Mouse (Mus musculus) kidney, embryonic 15.5 days (tissue): ENCODE data around the gene Tmem200a. TPM values are rescaled to one million over a fixed set of nuclear protein-coding genes. Genes with fewer than 3 reads are reported as not detected.
"Not testable (repeated sequence)": the region's sequence is repeated elsewhere in the genome, so short reads cannot be mapped to it uniquely, and the experiment has no call there.

Source experiments
- ATAC-seq: fragments of 200-750 bp; cut with Nextera tagmentation; replicated peaks from 2 replicates; pipeline ENCODE4 v1.8.0; 2017; ENCODE audit warnings: moderate TSS enrichment; ENCODE audit not compliant: low FRiP score
- H3K27ac ChIP-seq: fragments of 300-500 bp; sonication (generic); 2 replicates; pipeline ENCODE4 v1.5.1; 2015; ENCODE audit warnings: mild to moderate bottlenecking, inconsistent platforms
- H3K27me3 ChIP-seq: fragments of 300-500 bp; sonication (generic); 2 replicates; pipeline ENCODE4 v1.6.1; 2015; ENCODE audit warnings: inconsistent platforms
- H3K36me3 ChIP-seq: fragments of 300-500 bp; sonication (generic); 2 replicates; pipeline ENCODE4 v1.6.1; 2015; ENCODE audit warnings: inconsistent platforms
- H3K4me1 ChIP-seq: fragments of 300-500 bp; sonication (generic); 2 replicates; pipeline ENCODE4 v1.6.1; 2015; ENCODE audit warnings: inconsistent platforms
- H3K4me2 ChIP-seq: fragments of 300-500 bp; sonication (generic); 2 replicates; pipeline ENCODE4 v1.6.1; 2015; ENCODE audit warnings: moderate library complexity, mild to moderate bottlenecking, inconsistent platforms
- H3K4me3 ChIP-seq: fragments of 300-500 bp; sonication (generic); replicated peaks from 2 replicates; pipeline ENCODE4 v1.5.1; 2015; ENCODE audit warnings: mild to moderate bottlenecking, inconsistent platforms
- H3K9ac ChIP-seq: fragments of 300-500 bp; sonication (generic); 2 replicates; pipeline ENCODE4 v1.6.1; 2015; ENCODE audit warnings: mild to moderate bottlenecking, inconsistent platforms
- H3K9me3 ChIP-seq: fragments of 300-500 bp; sonication (generic); replicated peaks from 2 replicates; pipeline ENCODE4 v1.6.1; 2016; ENCODE audit warnings: inconsistent platforms
- WGBS: fragments of 180-500 bp; shearing (Covaris S2); methylation state at CpG from one replicate; pipeline ENCODE4 v1.1.7; 2015; ENCODE audit warnings: mixed read lengths; 5-methylcytosine and 5-hydroxymethylcytosine counted together
- polyA plus RNA-seq: library from polyadenylated mRNA; unstranded; fragments of >200 nt; fragmentation: Nextera tagmentation; extraction: Ambion mirVana; gene quantifications from 2 replicates; pipeline ENCODE4 v1.2.1, GENCODE M21; 2015

Tmem200a gene
- polyA plus RNA-seq, 1 experiment from 2014 or later: 5.0 TPM

DNA sequence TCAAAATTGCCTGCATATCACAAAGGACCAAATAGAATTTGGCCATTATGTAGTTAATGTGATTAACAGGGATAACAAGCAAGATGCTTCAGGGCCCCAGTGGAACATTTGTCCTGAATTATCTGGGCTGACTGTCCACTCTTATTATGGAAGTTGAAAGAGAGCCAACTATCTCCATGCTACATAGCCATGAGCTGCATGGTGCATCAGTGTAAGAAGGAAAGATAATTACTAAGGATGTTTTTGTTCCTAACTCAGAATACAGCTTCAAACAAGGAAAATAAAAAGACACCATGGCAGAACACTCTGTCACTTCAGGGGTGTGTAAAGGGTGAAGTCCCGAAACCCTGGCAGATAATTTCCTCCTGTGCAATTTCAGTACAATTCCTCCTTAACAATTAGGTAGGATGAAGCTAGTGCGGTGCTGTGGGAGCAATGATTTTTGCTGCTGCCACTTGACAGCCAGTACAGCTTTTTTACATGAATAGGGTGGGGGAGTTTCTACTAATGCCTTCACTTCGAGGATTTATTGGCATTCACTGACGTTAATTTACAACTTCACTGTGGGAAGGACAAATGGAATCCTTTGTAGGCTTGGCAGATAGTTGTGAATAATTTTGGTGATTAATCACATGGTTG is 158.1 kb downstream of the Tmem200a start:
- WGBS: 13% methylated on average over 4 of the region's 4 CpGs
- no peaks in the 10 kb centered on the region for H3K9me3 ChIP-seq
- no peak overlapping the region for H3K4me2 ChIP-seq
- H3K4me3 ChIP-seq: no peak overlapping the region
- ATAC-seq: 0 out of 2 replicates have a peak, but pooled peaks have one; percentile 9
- H3K27me3 ChIP-seq: no peaks in the 10 kb centered on the region
- no peak overlapping the region for H3K9ac ChIP-seq
- no peak overlapping the region for H3K27ac ChIP-seq
- no peaks in the 10 kb centered on the region for H3K36me3 ChIP-seq
- 0 out of 2 replicates have a peak, but pooled peaks cover 5% of the 10 kb centered on the region for H3K4me1 ChIP-seq

DNA sequence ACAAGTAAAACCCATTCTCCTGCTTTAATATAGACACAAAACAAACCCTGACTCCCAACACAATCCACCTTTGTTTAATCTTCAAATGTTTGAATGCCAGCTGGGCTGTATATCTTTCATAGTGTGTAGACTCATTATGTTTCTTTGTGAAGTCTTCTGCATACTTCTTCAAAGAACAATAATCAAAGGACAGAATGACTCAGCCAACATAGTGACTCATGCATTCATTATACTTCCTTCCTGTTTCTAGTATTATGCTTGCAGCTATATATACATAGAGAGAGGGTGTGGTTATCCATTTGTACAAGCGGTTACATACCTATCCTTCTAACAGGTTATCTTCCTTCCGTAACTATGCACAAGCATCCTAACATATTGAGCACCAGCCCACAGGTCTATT is 160.7 kb downstream of the Tmem200a start:
- Histone ChIP-seq H3K4me1 (0 out of 2 replicates have a peak, but pooled peaks cover 5% of the 10 kb centered on the region), H3K36me3 (no peaks in the 10 kb centered on the region), H3K4me3 (no peak overlapping the region), H3K9me3 (no peaks in the 10 kb centered on the region), H3K4me2 (no peak overlapping the region), H3K27me3 (no peaks in the 10 kb centered on the region), H3K27ac (no peak overlapping the region), H3K9ac (no peak overlapping the region)
- no peak for ATAC-seq
- WGBS: 74% methylated on average over 2 of the region's 2 CpGs

DNA sequence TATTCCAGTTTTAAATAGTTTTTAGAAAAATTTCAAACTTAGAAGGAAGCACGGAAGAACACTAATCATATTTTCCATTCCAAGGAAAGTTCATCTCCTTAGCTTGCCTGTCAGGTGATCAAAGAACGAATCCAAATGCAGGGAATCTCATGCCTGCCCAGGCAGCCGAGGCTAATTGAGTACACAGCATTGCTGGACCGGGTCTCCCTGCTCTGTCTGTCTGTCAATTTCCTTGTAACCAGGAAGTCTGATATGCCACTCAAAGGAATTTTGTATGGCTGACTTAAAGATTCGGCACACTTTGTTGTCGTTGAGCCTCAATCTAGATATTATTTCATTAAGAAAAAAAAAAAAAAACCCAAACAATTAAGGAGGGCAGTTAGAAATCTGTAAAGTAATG is 168.6 kb downstream of the Tmem200a start:
- H3K36me3 ChIP-seq: no peaks in the 10 kb centered on the region
- H3K9ac ChIP-seq: no peak overlapping the region
- whole genome bisulfite sequencing: 49% methylated on average over 6 of the region's 6 CpGs
- H3K9me3 ChIP-seq: no peaks in the 10 kb centered on the region
- H3K4me2 ChIP-seq: no peak overlapping the region
- no peak overlapping the region for H3K27ac ChIP-seq
- H3K4me3 ChIP-seq: no peak overlapping the region
- ATAC-seq: no peak
- H3K4me1 ChIP-seq: no peaks in the 10 kb centered on the region
- no peaks in the 10 kb centered on the region for H3K27me3 ChIP-seq

DNA sequence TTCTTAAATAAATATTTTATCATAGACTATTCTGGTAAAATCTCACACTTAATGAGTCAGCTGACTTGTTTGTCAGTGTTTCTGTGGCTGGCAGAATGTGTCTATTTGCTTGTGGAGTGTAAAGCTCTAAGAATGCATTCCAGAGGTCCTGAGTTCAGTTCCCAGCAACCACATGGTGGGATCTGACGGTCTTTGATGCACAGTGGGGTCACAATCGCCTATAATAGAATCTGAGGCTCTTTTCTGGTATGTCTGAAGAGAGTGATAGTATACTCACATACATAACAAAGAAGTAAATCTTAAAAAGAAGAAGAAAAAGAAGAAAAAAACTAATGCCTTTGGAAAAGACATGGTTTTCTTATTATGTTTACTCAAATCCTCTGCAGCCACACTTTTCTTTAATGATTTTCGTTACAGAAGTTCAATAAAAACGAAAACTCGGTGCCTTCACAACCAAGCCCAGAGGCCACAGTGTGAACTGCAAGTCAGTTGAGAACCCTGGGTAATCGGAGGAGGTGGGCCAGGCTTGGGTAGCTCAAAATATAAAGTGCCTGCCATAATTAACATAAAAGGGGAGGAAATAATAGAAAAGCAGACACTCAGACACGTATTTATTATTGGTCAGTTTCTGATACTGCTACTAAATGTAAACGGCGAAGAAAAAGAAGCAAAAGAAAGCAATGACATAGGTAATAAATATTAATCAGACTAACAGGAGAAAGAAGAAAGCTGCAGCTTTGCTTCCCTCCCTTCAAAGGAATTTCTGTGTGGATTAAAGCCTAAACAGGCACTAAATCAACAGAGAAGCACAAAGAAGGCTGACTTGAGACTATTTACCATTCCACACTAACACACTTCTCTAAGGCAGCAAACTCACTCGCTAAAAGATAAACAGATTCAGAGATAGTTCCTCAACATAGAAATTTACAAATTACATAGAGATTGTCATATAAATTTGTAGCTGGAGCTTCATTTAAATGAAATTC is 170.5 kb downstream of the Tmem200a start:
- Histone ChIP-seq H3K27ac (no peak overlapping the region), H3K4me2 (no peak overlapping the region), H3K36me3 (no peaks in the 10 kb centered on the region), H3K4me1 (no peaks in the 10 kb centered on the region), H3K9me3 (no peaks in the 10 kb centered on the region), H3K9ac (no peak overlapping the region), H3K27me3 (no peaks in the 10 kb centered on the region), H3K4me3 (no peak overlapping the region)
- no peak for ATAC-seq
- WGBS: 55% methylated on average over 10 of the region's 10 CpGs

DNA sequence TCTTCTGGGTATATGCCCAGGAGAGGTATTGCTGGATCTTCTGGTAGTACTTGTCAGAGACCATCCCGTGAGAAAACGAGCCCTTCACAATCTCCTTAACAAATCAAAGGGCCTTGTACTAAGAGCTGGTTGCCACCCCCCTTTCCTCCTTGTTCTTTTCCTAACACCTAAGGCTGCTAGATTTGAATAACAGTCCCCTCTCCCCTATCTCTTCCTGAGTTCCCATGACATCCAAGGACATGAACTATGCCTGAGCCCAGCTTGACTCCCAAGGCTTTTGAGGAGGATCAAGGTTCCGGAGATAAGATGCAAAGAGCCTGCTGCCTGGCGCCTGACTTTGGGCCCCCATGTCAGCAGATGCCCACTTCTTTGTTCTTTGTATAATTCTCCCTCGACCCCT is 184.7 kb downstream of the Tmem200a start:
- not testable (repeated sequence) for ATAC-seq, H3K27me3 ChIP-seq, H3K9ac ChIP-seq, H3K36me3 ChIP-seq, H3K4me2 ChIP-seq, H3K4me1 ChIP-seq, H3K27ac ChIP-seq, H3K9me3 ChIP-seq, H3K4me3 ChIP-seq
- WGBS: 92% methylated on average over 5 of the region's 5 CpGs

DNA sequence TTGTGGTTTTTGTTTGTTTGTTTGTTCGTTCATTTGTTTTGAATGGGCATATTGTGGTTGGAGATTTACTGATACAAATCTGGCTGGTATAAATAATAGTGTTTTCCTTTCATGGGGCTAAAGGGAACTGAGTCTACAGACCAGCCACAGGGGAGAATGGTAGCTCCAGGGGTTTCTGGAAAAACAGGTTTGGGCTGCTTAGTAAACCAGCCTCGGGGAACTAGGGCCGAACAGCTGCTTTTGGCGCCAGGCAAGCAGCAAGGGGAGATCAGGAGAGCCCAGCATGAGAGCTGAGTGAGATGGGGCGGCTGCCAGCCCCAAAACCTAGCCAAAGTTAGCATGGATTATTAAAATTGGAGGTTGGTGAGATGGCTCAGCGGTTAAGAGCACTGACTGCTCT is 191.6 kb downstream of the Tmem200a start:
- Histone ChIP-seq H3K4me2 (no peak overlapping the region), H3K27me3 (no peaks in the 10 kb centered on the region), H3K9me3 (no peaks in the 10 kb centered on the region), H3K27ac (no peak overlapping the region), H3K36me3 (no peaks in the 10 kb centered on the region), H3K4me3 (no peak overlapping the region), H3K9ac (no peak overlapping the region), H3K4me1 (no peaks in the 10 kb centered on the region)
- peak; percentile 56; the same call in 1 of the 2 replicates for ATAC-seq
- 60% methylated on average over 6 of the region's 6 CpGs for WGBS

DNA sequence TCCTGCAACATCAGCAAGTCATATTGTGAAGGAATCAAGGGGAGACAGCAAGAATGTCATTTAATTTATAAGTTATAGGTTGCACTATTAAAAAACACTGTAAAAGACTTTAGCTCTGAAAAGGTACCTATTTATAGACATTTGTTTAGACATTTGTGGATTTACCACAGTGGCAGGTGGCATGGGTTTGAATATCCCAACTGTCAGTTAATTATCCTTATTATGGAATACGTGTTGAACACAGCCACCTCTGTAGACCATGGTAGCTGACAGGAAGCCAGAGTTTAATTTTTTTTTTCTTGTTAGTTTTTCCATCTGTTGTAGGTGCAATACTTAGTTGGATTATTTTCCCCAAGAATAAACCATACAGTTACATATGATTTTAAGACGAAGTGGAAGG is 194.3 kb downstream of the Tmem200a start:
- no peaks in the 10 kb centered on the region for H3K9me3 ChIP-seq
- no peak overlapping the region for H3K27ac ChIP-seq
- 86% methylated on average over 2 of the region's 2 CpGs for WGBS
- no peak for ATAC-seq
- no peak overlapping the region for H3K9ac ChIP-seq
- no peak overlapping the region for H3K4me3 ChIP-seq
- no peaks in the 10 kb centered on the region for H3K4me1 ChIP-seq
- no peak overlapping the region for H3K4me2 ChIP-seq
- H3K36me3 ChIP-seq: no peaks in the 10 kb centered on the region
- no peaks in the 10 kb centered on the region for H3K27me3 ChIP-seq

DNA sequence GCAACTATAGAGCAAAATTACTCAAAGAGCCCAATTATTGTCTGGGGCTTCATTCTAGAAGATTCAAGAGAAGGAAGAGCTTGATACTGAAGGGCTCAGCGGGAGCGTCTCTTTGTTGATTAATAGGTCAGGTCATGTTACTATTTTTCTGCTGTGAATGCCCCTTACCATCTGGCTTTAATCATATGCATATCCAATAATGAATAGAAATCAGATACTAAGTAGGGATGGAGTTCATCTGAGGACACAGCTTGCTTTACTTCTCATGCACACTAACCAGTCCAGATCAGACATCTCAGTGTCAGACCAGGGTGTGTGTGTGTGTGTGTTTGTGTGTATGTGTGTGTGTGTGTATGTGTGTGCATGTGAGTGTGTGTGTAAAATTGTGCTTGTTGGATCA is 201.1 kb downstream of the Tmem200a start:
- 80% methylated on average over 2 of the region's 2 CpGs for WGBS
- Histone ChIP-seq H3K9me3 (no peaks in the 10 kb centered on the region), H3K36me3 (no peaks in the 10 kb centered on the region), H3K9ac (no peak overlapping the region), H3K4me2 (no peak overlapping the region), H3K27ac (no peak overlapping the region), H3K4me1 (no peaks in the 10 kb centered on the region), H3K4me3 (no peak overlapping the region), H3K27me3 (no peaks in the 10 kb centered on the region)
- ATAC-seq: no peak

DNA sequence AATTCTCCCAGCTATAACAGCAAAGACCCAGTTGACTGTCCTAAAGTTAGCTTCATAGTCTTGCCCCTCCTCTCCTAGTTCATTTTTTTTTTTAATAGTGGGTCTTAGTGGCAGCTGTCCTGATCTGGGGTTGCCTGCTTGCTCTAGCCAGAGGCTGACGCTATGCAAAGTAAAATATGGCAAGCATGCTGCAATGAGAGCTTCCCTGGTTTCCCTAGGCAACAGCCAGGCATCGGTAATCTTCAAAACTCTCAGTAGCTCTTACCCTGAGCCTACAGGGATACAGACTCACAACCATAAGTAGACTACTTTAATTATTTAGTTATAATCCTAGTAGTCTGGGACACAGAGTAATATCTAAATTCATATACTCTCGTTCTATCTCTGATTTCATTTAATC is 202.0 kb downstream of the Tmem200a start:
- Histone ChIP-seq H3K9me3 (no peaks in the 10 kb centered on the region), H3K4me1 (no peaks in the 10 kb centered on the region), H3K36me3 (no peaks in the 10 kb centered on the region), H3K4me3 (no peak overlapping the region), H3K4me2 (no peak overlapping the region), H3K9ac (no peak overlapping the region), H3K27me3 (no peaks in the 10 kb centered on the region), H3K27ac (no peak overlapping the region)
- no peak for ATAC-seq
- 68% methylated on average over 3 of the region's 3 CpGs for WGBS

DNA sequence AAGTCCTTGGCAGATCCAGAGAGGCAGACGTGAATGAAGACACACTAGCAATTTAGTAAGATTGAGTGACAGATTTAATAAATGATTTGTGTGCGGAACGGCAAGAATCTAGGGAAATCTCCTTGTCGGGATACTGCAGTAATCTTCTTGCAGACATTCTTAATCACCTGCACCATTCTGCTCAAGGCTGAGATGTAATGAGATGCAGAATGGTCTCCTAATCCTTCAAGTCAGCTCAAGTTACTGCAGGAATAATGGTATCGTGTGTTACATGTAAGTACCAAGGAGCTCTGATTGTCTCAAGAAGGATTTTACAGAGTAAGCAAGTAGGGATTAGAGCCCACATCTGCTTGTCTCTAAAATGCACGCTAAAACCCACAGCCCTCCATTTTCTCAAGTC is 210.1 kb downstream of the Tmem200a start:
- H3K9me3 ChIP-seq: no peaks in the 10 kb centered on the region
- H3K27ac ChIP-seq: no peak overlapping the region
- no peaks in the 10 kb centered on the region for H3K4me1 ChIP-seq
- WGBS: 75% methylated on average over 6 of the region's 6 CpGs
- H3K27me3 ChIP-seq: no peaks in the 10 kb centered on the region
- H3K36me3 ChIP-seq: no peaks in the 10 kb centered on the region
- ATAC-seq: no peak
- no peak overlapping the region for H3K4me3 ChIP-seq
- no peak overlapping the region for H3K4me2 ChIP-seq
- no peak overlapping the region for H3K9ac ChIP-seq
